Mouse (Mus musculus): ENCODE data around the gene Nav2.

The Nav2 gene

GRCm38 (mm10) chr7:49283507-49284361, 375.2 kb downstream of the Nav2 start:
- 61% methylated on average over 11 of the region's 11 CpGs for WGBS

GRCm38 (mm10) chr7:49288186-49288585, 379.7 kb downstream of the Nav2 start:
- WGBS = 10% methylated on average over 8 of the region's 8 CpGs

- WGBS = 91% methylated on average over 4 of the region's 4 CpGs
These were observed 381.8 kb downstream of the Nav2 start for GRCm38 (mm10) chr7:49290308-49290707.

- 75% methylated on average over 8 of the region's 8 CpGs for WGBS
These were observed 382.8 kb downstream of the Nav2 start for GRCm38 (mm10) chr7:49291208-49291892.

GRCm38 (mm10) chr7:49297148-49297547, 388.6 kb downstream of the Nav2 start:
- 70% methylated on average over 3 of the region's 3 CpGs for WGBS

GRCm38 (mm10) chr7:49298431-49298839, 389.9 kb downstream of the Nav2 start:
- WGBS = 58% methylated on average over 4 of the region's 4 CpGs

GRCm38 (mm10) chr7:49301487-49301886, 393.0 kb downstream of the Nav2 start:
- WGBS = 64% methylated on average over 6 of the region's 6 CpGs

GRCm38 (mm10) chr7:49303600-49304411, 395.3 kb downstream of the Nav2 start:
- 21% methylated on average over 30 of the region's 31 CpGs for WGBS

GRCm38 (mm10) chr7:49307717-49308116, 399.2 kb downstream of the Nav2 start:
- 81% methylated on average over 6 of the region's 6 CpGs for WGBS

GRCm38 (mm10) chr7:49309746-49310145, 401.2 kb downstream of the Nav2 start:
- WGBS = 71% methylated on average over 5 of the region's 5 CpGs

GRCm38 (mm10) chr7:49313945-49314344, 405.4 kb downstream of the Nav2 start:
- WGBS = 43% methylated on average over 7 of the region's 7 CpGs

GRCm38 (mm10) chr7:49315033-49315432, 406.5 kb downstream of the Nav2 start:
- 35% methylated on average over 3 of the region's 3 CpGs for WGBS

- 78% methylated on average over 3 of the region's 3 CpGs for WGBS
These were observed 408.1 kb downstream of the Nav2 start for GRCm38 (mm10) chr7:49316600-49316999.

GRCm38 (mm10) chr7:49318183-49318897, 409.8 kb downstream of the Nav2 start:
- WGBS = 74% methylated on average over 15 of the region's 15 CpGs

GRCm38 (mm10) chr7:49318898-49319293, 410.4 kb downstream of the Nav2 start:
- WGBS = 72% methylated on average over 8 of the region's 8 CpGs

- WGBS = 95% methylated on average over 1 of the region's 1 CpGs
These were observed 411.5 kb downstream of the Nav2 start for GRCm38 (mm10) chr7:49319981-49320380.

- 53% methylated on average over 8 of the region's 8 CpGs for WGBS
These were observed 412.6 kb downstream of the Nav2 start for GRCm38 (mm10) chr7:49321124-49321531.

- WGBS = 79% methylated on average over 2 of the region's 2 CpGs
These were observed 413.7 kb downstream of the Nav2 start for GRCm38 (mm10) chr7:49322179-49322578.

- 77% methylated on average over 2 of the region's 2 CpGs for whole genome bisulfite sequencing
These were observed 416.1 kb downstream of the Nav2 start for GRCm38 (mm10) chr7:49324575-49324974.

GRCm38 (mm10) chr7:49326136-49326722, 417.7 kb downstream of the Nav2 start:
- 79% methylated on average over 5 of the region's 5 CpGs for WGBS
